Mouse (Mus musculus) olfactory bulb, adult 2 months (tissue): ENCODE measurements around the gene Atraid. TPM values are rescaled to one million over a fixed set of nuclear protein-coding genes. Genes with fewer than 3 reads are reported as not detected.

Source experiments
- H3K27ac ChIP-seq: fragments of 200-500 bp; 2 replicates; pipeline ENCODE4 v1.5.1; 2012; ENCODE audit warnings: low read depth, low read length; ENCODE audit not compliant: insufficient read depth
- H3K4me1 ChIP-seq: fragments of 200-500 bp; 2 replicates; pipeline ENCODE4 v1.6.1; 2012; ENCODE audit warnings: low read length; ENCODE audit not compliant: control insufficient read depth, insufficient read depth
- H3K4me3 ChIP-seq: fragments of 200-500 bp; 2 replicates; pipeline ENCODE4 v1.5.1; 2012; ENCODE audit warnings: mild to moderate bottlenecking, low read depth, low read length, moderate library complexity; ENCODE audit not compliant: insufficient read depth
- CTCF ChIP-seq: fragments of 200-500 bp; IDR thresholded peaks from 2 replicates; pipeline ENCODE4 v1.5.1; 2012; ENCODE audit warnings: low read depth, mild to moderate bottlenecking, low read length, moderate library complexity; ENCODE audit not compliant: insufficient read depth
- POLR2A ChIP-seq: fragments of 200-500 bp; IDR thresholded peaks from 2 replicates; pipeline ENCODE4 v1.6.1; 2012; ENCODE audit warnings: mild to moderate bottlenecking, low read depth, low read length, moderate library complexity; ENCODE audit not compliant: insufficient read depth
- WGBS: fragments of 180-500 bp; shearing (Covaris S2); methylation state at CpG from one replicate; pipeline ENCODE4 v1.1.7; 2018; 5-methylcytosine and 5-hydroxymethylcytosine counted together
- polyA plus RNA-seq: library from polyadenylated mRNA; stranded (reverse); fragments of >200 nt; gene quantifications from 2 replicates; pipeline ENCODE4 v1.2.4, GENCODE M21; 2012; ENCODE audit warnings: low replicate concordance; ENCODE audit not compliant: missing spikeins, insufficient read depth, insufficient read length

Atraid gene
- polyA plus RNA-seq, 1 experiment = not detected

DNA sequence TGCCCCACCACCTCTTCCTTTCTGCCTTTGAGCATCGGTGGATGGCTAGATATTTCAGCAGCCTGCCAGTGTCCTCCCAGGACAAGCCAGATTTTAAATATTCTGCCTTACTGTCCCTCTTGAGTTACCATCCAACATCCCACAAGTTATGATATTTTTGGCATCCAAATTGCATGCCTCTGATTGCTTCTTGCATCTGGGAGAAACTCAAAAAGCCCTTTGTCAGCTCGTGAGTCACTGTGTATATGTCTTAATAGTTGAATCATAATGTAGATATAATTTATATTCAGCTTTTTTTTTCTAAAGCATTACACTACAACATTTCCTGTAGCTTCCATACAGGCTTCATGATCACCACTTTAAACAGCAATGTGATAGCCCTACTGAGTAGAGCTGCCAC is 39.0 kb downstream of the Atraid start:
- Histone ChIP-seq H3K27ac (no peak overlapping the region), H3K4me1 (peaks cover 4% of the 10 kb centered on the region; the same call in 1 of the 2 replicates), H3K4me3 (no peak overlapping the region)
- TF ChIP-seq POLR2A (no peak), CTCF (no peak)
- whole genome bisulfite sequencing = 70% methylated on average over 2 of the region's 2 CpGs

DNA sequence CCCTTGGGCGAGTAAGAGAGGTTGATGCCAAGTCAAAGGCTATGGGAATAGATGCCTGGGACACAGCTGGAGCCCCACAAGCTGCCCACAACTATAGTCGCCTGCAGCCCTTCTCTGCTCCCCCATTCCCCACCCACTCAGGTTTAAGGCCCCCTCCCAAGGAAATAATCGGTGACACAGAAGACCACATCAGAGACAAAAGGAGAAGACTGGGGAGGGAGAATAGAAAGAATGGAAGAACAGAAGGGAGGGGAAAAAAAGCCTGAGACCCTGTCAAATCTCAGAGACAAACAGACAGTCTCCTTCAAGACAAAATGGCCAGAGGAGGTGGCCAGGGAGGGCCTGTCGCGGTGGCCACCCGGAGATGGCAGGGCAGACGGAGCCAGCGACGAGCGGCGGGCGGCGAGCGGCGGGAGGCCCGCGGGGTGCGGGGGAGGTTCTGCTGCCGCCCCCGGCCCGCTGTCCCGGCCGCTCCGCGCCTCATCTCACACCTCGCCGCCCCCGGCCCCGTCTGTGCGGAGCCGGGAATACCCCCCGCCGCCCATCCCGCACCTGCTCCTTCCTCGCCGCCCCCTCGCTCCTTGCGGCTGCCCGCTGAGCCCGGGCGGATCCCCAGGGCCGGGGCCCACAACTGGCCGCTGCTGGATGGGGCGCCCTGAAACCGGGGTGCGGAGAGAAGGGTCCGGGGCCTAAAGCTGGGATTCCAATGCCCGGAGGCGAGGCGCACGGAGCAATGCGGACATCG is 44.3 kb downstream of the Atraid start:
- no peak for TF ChIP-seq POLR2A
- no peak overlapping the region for H3K27ac ChIP-seq
- 6% methylated on average over 53 of the region's 53 CpGs for WGBS
- H3K4me3 ChIP-seq = peak overlapping the region; percentile 36
- H3K4me1 ChIP-seq = peaks cover 39% of the 10 kb centered on the region

DNA sequence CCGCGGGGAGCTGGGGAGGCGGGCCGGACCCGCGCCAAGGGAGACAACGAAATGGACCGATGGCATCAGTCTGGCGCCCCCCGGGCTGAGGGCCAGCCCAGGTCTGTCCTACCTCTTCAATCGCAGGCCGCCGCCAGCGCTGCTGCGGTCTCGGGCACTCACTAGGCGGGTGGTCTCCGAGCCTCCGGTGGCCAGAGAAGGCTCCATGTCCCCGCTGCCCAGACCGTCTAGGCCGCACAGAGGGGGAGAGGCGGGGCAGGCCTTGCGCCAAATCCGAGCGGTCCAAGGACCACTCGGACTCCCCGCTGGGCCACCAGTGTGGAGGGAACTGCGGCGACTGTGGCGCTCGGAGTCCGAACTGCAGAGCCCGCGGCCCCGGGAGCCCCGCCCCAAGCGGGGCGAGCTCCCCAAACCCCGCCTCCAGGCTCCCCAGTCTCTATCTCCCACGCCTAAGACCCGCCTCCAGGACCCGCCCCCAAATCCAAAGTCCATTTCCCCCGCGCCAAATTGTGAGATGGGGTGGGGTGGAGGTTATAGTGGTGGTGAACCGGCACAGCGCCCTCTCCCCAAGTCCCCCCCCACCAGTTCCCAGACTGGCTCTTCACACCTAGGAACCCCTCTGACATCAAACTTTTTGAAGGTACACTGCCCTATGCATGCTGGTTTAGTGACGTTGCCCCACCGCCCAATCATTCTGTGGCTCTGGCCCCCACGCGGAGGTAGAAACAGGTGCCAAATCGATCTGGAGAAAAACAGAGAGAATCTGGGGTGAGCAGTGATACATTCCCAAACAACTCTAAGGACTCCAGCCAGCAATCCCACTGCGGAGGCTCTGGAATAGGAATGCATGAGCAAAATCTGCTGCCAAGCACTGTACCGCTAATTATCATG is 45.3 kb downstream of the Atraid start:
- Histone ChIP-seq H3K27ac (no peak overlapping the region), H3K4me1 (peaks cover 39% of the 10 kb centered on the region), H3K4me3 (peak overlapping the region; percentile 36)
- no peak for TF ChIP-seq CTCF
- no peak for TF ChIP-seq POLR2A
- under 1% methylated on average over 54 of the region's 54 CpGs for WGBS

GRCm38 (mm10) chr5:31094100-31094798 is 46.1 kb downstream of the Atraid start:
- 3% methylated on average over 29 of the region's 29 CpGs for WGBS
- H3K4me3 ChIP-seq = peak overlapping the region; percentile 32
- no peak for TF ChIP-seq POLR2A
- no peak for TF ChIP-seq CTCF
- H3K27ac ChIP-seq = no peak overlapping the region
- peaks cover 39% of the 10 kb centered on the region for H3K4me1 ChIP-seq

GRCm38 (mm10) chr5:31094799-31095691 is 46.9 kb downstream of the Atraid start:
- WGBS = 1% methylated on average over 59 of the region's 59 CpGs
- no peak for TF ChIP-seq POLR2A
- no peak; the same call in 1 of the 2 replicates for TF ChIP-seq CTCF
- peak overlapping the region; percentile 32 for H3K4me3 ChIP-seq
- no peak overlapping the region for H3K27ac ChIP-seq
- peaks cover 39% of the 10 kb centered on the region for H3K4me1 ChIP-seq

GRCm38 (mm10) chr5:31095711-31096480 is 47.8 kb downstream of the Atraid start:
- peaks cover 39% of the 10 kb centered on the region for H3K4me1 ChIP-seq
- no peak overlapping the region for H3K27ac ChIP-seq
- 30% methylated on average over 11 of the region's 11 CpGs for WGBS
- peak overlapping the region; percentile 32; the same call in 1 of the 2 replicates for H3K4me3 ChIP-seq
- TF ChIP-seq CTCF (peak; percentile 25; the same call in 1 of the 2 replicates), POLR2A (no peak)

Other genes with a start within 250 kb of the Atraid start
- not detected in 2 replicates for gene Mapre3, start 233.7 kb upstream of the Atraid start, polyA plus RNA-seq
- gene Tmem214, start 180.3 kb upstream of the Atraid start, polyA plus RNA-seq = not detected in 2 replicates
- gene Agbl5, start 159.6 kb upstream of the Atraid start, polyA plus RNA-seq = not detected in 2 replicates
- not detected in 2 replicates for gene Ost4, start 140.5 kb upstream of the Atraid start, polyA plus RNA-seq
- gene Emilin1, start 134.9 kb upstream of the Atraid start, polyA plus RNA-seq = not detected in 2 replicates
- gene Khk, start 126.9 kb upstream of the Atraid start, polyA plus RNA-seq = not detected in 2 replicates
- gene Cgref1, start 102.7 kb upstream of the Atraid start, polyA plus RNA-seq = not detected in 2 replicates
- not detected in 2 replicates for gene Preb, start 88.0 kb upstream of the Atraid start, polyA plus RNA-seq
- not detected in 2 replicates for gene Tcf23, start 79.7 kb upstream of the Atraid start, polyA plus RNA-seq
- not detected in 2 replicates for gene Slc5a6, start 612 bp downstream of the Atraid start, polyA plus RNA-seq
- gene Cad, start 6.5 kb downstream of the Atraid start, polyA plus RNA-seq = not detected in 2 replicates
- not detected in 2 replicates for gene Dnajc5g, start 58.0 kb downstream of the Atraid start, polyA plus RNA-seq
- gene Slc30a3, start 59.9 kb downstream of the Atraid start, polyA plus RNA-seq = not detected in 2 replicates
- gene Trim54, start 68.4 kb downstream of the Atraid start, polyA plus RNA-seq = not detected in 2 replicates
- not detected in 2 replicates for gene Ucn, start 90.5 kb downstream of the Atraid start, polyA plus RNA-seq
- gene Mpv17, start 105.9 kb downstream of the Atraid start, polyA plus RNA-seq = not detected in 2 replicates
- not detected in 2 replicates for gene Gm29609, start 131.6 kb downstream of the Atraid start, polyA plus RNA-seq
- not detected in 2 replicates for gene Gtf3c2, start 131.8 kb downstream of the Atraid start, polyA plus RNA-seq
- not detected in 2 replicates for gene Snx17, start 144.9 kb downstream of the Atraid start, polyA plus RNA-seq
- not detected in 2 replicates for gene Eif2b4, start 145.1 kb downstream of the Atraid start, polyA plus RNA-seq
- not detected in 2 replicates for gene Zfp513, start 154.0 kb downstream of the Atraid start, polyA plus RNA-seq
- not detected in 2 replicates for gene Ppm1g, start 172.4 kb downstream of the Atraid start, polyA plus RNA-seq
- 272 TPM in 1 of 2 replicates, not detected in the other for gene Nrbp1, start 192.6 kb downstream of the Atraid start, polyA plus RNA-seq
- gene Gm9970, start 192.9 kb downstream of the Atraid start, polyA plus RNA-seq = not detected in 2 replicates
- not detected in 2 replicates for gene Krtcap3, start 203.4 kb downstream of the Atraid start, polyA plus RNA-seq
- not detected in 2 replicates for gene Ift172, start 242.8 kb downstream of the Atraid start, polyA plus RNA-seq
- not detected in 2 replicates for gene Fndc4, start 247.8 kb downstream of the Atraid start, polyA plus RNA-seq
- gene Gckr, start 249.1 kb downstream of the Atraid start, polyA plus RNA-seq = not detected in 2 replicates